Mouse (Mus musculus): ENCODE results near the gene Hykk.

- no peak for TF ChIP-seq POLR2A (IDR thresholded peaks at IDR 0.05; ENCODE audit: borderline replicate concordance, control insufficient read depth, low read depth, low read length)
- TF ChIP-seq CTCF (IDR thresholded peaks at IDR 0.05; ENCODE audit: control insufficient read depth, insufficient read depth, low read length) = no peak
Observed at GRCm38 (mm10) chr9:54932379-54932778, 15.3 kb downstream of the Hykk start.
